Mouse (Mus musculus) liver, postnatal 0 days (tissue): ENCODE results near the gene Kcnj3. TPM values are rescaled to one million over a fixed set of nuclear protein-coding genes. Genes with fewer than 3 reads are reported as not detected.
"Not testable (repeated sequence)": the region's sequence is repeated elsewhere in the genome, so short reads cannot be mapped to it uniquely, and the experiment has no call there.

Experiments used
- ATAC-seq: fragments of 200-750 bp; cut with Nextera tagmentation; 2 replicates; pipeline ENCODE4 v1.8.0; 2017; ENCODE audit warnings: mild to moderate bottlenecking, moderate library complexity
- DNase-seq: peaks from one replicate; pipeline ENCODE4 v3.0.0-alpha.2; 2016
- H3K27ac ChIP-seq: fragments of 300-500 bp; sonication (generic); 2 replicates; pipeline ENCODE4 v1.5.1; 2014; ENCODE audit warnings: antibody characterized with exemption, moderate library complexity, mild to moderate bottlenecking, low read depth
- H3K27me3 ChIP-seq: fragments of 300-500 bp; sonication (generic); 2 replicates; pipeline ENCODE4 v1.6.1; 2014; ENCODE audit warnings: low read length, control low read depth, mixed read lengths; ENCODE audit not compliant: insufficient read depth
- H3K36me3 ChIP-seq: fragments of 300-500 bp; sonication (generic); replicated peaks from 2 replicates; pipeline ENCODE4 v1.6.1; 2014; ENCODE audit warnings: mild to moderate bottlenecking, control low read depth, low read length, moderate library complexity, mixed read lengths; ENCODE audit not compliant: insufficient read depth
- H3K4me1 ChIP-seq: fragments of 300-500 bp; sonication (generic); 2 replicates; pipeline ENCODE4 v1.6.1; 2014; ENCODE audit warnings: antibody characterized with exemption, mild to moderate bottlenecking, control low read depth; ENCODE audit not compliant: insufficient read depth
- H3K4me2 ChIP-seq: fragments of 300-500 bp; sonication (generic); 2 replicates; pipeline ENCODE4 v1.6.1; 2014; ENCODE audit warnings: low read depth, mild to moderate bottlenecking, low read length, moderate library complexity, mixed read lengths
- H3K4me3 ChIP-seq: fragments of 300-500 bp; sonication (generic); 2 replicates; pipeline ENCODE4 v1.5.1; 2014; ENCODE audit warnings: low read depth, low read length
- H3K9ac ChIP-seq: fragments of 300-500 bp; sonication (generic); replicated peaks from 2 replicates; pipeline ENCODE4 v1.6.1; 2014; ENCODE audit warnings: mild to moderate bottlenecking, moderate library complexity
- H3K9me3 ChIP-seq: fragments of 300-500 bp; sonication (generic); 2 replicates; pipeline ENCODE4 v1.6.1; 2016; ENCODE audit warnings: mild to moderate bottlenecking, control low read depth, low read length, mixed read lengths
- CTCF ChIP-seq: sonication (generic); IDR thresholded peaks from 2 replicates; pipeline ENCODE4 v1.5.1; 2016; ENCODE audit warnings: antibody characterized with exemption, low read depth
- EP300 ChIP-seq: IDR thresholded peaks from 2 replicates; pipeline ENCODE4 v1.6.1; 2016; ENCODE audit warnings: antibody characterized with exemption, low read depth, mild to moderate bottlenecking
- WGBS: fragments of 180-500 bp; shearing (Covaris S2); extraction: QIAGEN DNeasy Blood & Tissue Kit; methylation state at CpG from one replicate; pipeline ENCODE4 v1.1.7; 2014; ENCODE audit not compliant: insufficient replicate concordance; 5-methylcytosine and 5-hydroxymethylcytosine counted together
- polyA plus RNA-seq: library from polyadenylated mRNA; unstranded; fragments of >200 nt; fragmentation: Nextera tagmentation; extraction: Ambion mirVana; gene quantifications from 2 replicates; pipeline ENCODE4 v1.2.1, GENCODE M21; 2015

Kcnj3 gene
- polyA plus RNA-seq, 1 experiment from 2014 or later, result not detected

DNA sequence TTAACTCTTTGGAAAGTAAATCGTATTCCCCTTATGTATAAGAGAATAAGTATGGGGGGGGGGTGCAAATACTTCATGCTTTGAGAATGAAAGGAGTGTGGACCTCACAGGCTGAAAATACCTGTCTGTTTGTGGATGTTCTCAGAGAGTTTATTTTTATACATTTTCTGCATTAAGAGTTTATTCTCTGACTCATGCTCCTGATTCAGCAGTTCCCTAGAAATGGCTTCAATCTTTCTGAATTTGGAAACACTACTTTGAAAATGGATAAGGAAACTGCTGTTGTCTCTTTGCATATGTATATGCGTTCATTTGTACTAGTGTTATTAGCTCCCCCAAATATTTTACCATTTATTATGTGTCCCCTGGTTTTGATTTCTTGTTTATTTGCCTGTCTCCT is 23.4 kb downstream of the Kcnj3 start:
- ATAC-seq (no peak), DNase-seq (no peak)
- TF ChIP-seq EP300, result no peak
- no peak for TF ChIP-seq CTCF
- no peaks in the 10 kb centered on the region for H3K27me3 ChIP-seq
- H3K4me2 ChIP-seq, result no peak overlapping the region
- no peak overlapping the region for H3K27ac ChIP-seq
- no peaks in the 10 kb centered on the region for H3K36me3 ChIP-seq
- H3K9me3 ChIP-seq, result no peaks in the 10 kb centered on the region
- WGBS, result 81% methylated on average over 2 of the region's 2 CpGs
- no peaks in the 10 kb centered on the region for H3K4me1 ChIP-seq
- H3K9ac ChIP-seq, result no peak overlapping the region
- H3K4me3 ChIP-seq, result no peak overlapping the region

- Histone ChIP-seq H3K27me3 (no peaks in the 10 kb centered on the region), H3K9ac (no peak overlapping the region), H3K36me3 (no peaks in the 10 kb centered on the region), H3K4me1 (no peaks in the 10 kb centered on the region), H3K9me3 (no peaks in the 10 kb centered on the region), H3K4me2 (no peak overlapping the region), H3K4me3 (no peak overlapping the region), H3K27ac (no peak overlapping the region)
- no peak for ATAC-seq
- WGBS, result 64% methylated on average over 2 of the region's 2 CpGs
- TF ChIP-seq EP300 (no peak), CTCF (no peak)
- DNase-seq, result no peak
These were observed 33.4 kb downstream of the Kcnj3 start for GRCm38 (mm10) chr2:55469141-55469540.

DNA sequence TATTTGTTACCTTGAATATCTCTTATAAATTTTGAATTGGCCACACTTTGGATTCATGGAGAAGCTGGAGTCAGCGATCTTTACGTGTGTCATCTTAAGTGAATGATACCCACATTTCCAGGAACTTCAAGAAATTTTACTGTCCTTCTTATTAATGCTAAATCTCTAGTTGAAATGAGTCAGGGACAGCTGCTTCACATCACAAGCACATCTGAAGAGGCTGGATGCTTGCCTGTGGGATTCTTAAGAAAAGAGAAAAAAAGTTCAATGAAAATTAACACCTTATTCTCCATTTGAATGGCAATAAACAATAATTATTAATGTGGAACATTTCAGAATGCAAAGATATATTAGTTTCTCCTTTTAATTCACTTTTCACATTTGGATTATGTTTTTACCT is 34.2 kb downstream of the Kcnj3 start:
- ATAC-seq (no peak), DNase-seq (no peak)
- Histone ChIP-seq H3K27ac (no peak overlapping the region), H3K9me3 (no peaks in the 10 kb centered on the region), H3K4me3 (no peak overlapping the region), H3K27me3 (no peaks in the 10 kb centered on the region), H3K4me2 (no peak overlapping the region), H3K36me3 (no peaks in the 10 kb centered on the region), H3K9ac (no peak overlapping the region), H3K4me1 (no peaks in the 10 kb centered on the region)
- WGBS, result 78% methylated on average over 2 of the region's 2 CpGs
- TF ChIP-seq EP300, result no peak
- no peak for TF ChIP-seq CTCF

- H3K27me3 ChIP-seq, result no peaks in the 10 kb centered on the region
- H3K4me1 ChIP-seq, result no peaks in the 10 kb centered on the region
- ATAC-seq, result no peak
- no peak overlapping the region for H3K4me2 ChIP-seq
- 60% methylated on average over 4 of the region's 4 CpGs for WGBS
- no peak for TF ChIP-seq EP300
- no peak for TF ChIP-seq CTCF
- H3K4me3 ChIP-seq, result no peak overlapping the region
- H3K9me3 ChIP-seq, result no peaks in the 10 kb centered on the region
- no peaks in the 10 kb centered on the region for H3K36me3 ChIP-seq
- H3K9ac ChIP-seq, result no peak overlapping the region
- H3K27ac ChIP-seq, result no peak overlapping the region
- no peak for DNase-seq
These were observed 43.7 kb downstream of the Kcnj3 start for GRCm38 (mm10) chr2:55479511-55479910.

DNA sequence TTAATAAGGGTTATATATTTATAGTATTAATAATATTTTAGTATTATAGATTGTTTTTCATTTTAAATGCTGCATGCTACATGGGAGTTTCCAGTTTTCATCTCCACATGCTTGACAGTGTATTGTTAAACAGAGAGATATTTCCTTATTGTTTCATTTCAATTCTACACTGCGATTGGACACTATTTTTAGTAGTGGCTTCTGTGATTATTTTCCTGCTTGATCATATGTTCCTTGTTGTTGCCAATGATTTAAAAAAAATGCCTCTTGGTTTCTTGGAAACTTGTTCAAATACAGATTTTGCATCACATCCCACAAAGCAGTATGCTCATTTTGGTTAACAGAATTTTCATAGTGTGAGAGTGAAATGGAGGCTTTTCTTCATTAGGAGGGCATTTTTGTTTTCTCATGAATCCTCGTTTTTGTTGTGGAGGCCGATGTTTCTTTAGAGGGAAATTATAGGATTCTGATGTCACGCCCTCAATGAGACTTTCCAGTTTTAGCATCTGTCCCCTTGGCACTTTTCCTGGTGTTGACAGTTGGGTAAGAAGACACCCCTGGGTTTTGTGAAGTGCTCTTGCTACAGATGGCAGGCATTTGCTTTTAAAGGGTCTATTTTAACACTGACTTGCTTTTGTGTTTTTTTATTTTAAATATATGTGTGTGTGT is 44.3 kb downstream of the Kcnj3 start:
- no peaks in the 10 kb centered on the region for H3K36me3 ChIP-seq

DNA sequence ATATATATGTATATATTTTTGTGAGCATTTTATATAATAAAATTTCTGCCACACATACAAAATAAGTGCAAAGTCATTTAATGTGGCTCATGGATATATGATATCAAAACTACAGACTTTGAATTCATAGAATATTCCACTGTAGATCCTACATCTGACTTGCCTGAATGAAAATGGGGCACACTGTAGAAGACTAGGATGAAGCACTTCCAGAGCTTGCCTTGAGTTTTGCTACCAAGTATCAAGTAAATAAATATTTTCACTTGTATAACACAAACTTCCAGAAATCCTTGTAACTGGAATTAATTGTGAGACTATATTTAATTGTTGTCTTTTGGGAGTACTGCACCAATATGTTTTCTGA is 44.8 kb downstream of the Kcnj3 start:
- DNase-seq (no peak), ATAC-seq (no peak)
- H3K4me1 ChIP-seq, result no peaks in the 10 kb centered on the region
- H3K27ac ChIP-seq, result no peak overlapping the region
- H3K4me3 ChIP-seq, result no peak overlapping the region
- H3K36me3 ChIP-seq, result no peaks in the 10 kb centered on the region
- TF ChIP-seq EP300 (no peak), CTCF (no peak)
- no peak overlapping the region for H3K4me2 ChIP-seq
- no peaks in the 10 kb centered on the region for H3K27me3 ChIP-seq
- H3K9me3 ChIP-seq, result no peaks in the 10 kb centered on the region
- no peak overlapping the region for H3K9ac ChIP-seq

More for the DNA sequence above, 44.3 kb downstream of the Kcnj3 start:
- no peak overlapping the region for H3K27ac ChIP-seq
- H3K9ac ChIP-seq, result no peak overlapping the region
- no peaks in the 10 kb centered on the region for H3K9me3 ChIP-seq
- no peak for DNase-seq
- H3K4me3 ChIP-seq, result no peak overlapping the region
- no peaks in the 10 kb centered on the region for H3K27me3 ChIP-seq
- no peak overlapping the region for H3K4me2 ChIP-seq
- no peaks in the 10 kb centered on the region for H3K4me1 ChIP-seq
- 73% methylated on average over 4 of the region's 4 CpGs for WGBS
- ATAC-seq, result no peak
- TF ChIP-seq EP300, result no peak
- TF ChIP-seq CTCF, result no peak

GRCm38 (mm10) chr2:55485500-55486129 is 49.8 kb downstream of the Kcnj3 start:
- not testable (repeated sequence) for H3K27ac ChIP-seq, ATAC-seq, H3K27me3 ChIP-seq, H3K4me3 ChIP-seq, H3K9ac ChIP-seq, DNase-seq, H3K9me3 ChIP-seq, H3K4me2 ChIP-seq, H3K36me3 ChIP-seq, H3K4me1 ChIP-seq
- 79% methylated on average over 7 of the region's 7 CpGs for WGBS
